Mouse (Mus musculus): ENCODE measurements at regions not wholly inside any gene's neighbourhood (a gene's known extent, or its start where the extent isn't known, plus 50 kb on each side); places are given as distances from the start of the nearest gene placed in this dataset.

GRCm38 (mm10) chr9:83273361-83273975, 127.0 kb upstream of the Hmgn3 start:
- WGBS (ENCODE audit: insufficient replicate concordance), result 67% methylated on average over 9 of the region's 9 CpGs

GRCm38 (mm10) chr9:83265736-83266135, 119.3 kb upstream of the Hmgn3 start:
- Histone ChIP-seq H3K9me3 (replicated peaks) (no peaks in the 10 kb centered on the region), H3K4me1 (replicated peaks) (no peaks in the 10 kb centered on the region), H3K36me3 (replicated peaks) (no peaks in the 10 kb centered on the region), H3K27ac (replicated peaks) (no peak overlapping the region), H3K9ac (no peak overlapping the region), H3K27me3 (no peaks in the 10 kb centered on the region), H3K4me2 (no peak overlapping the region), H3K4me3 (replicated peaks) (no peak overlapping the region)
- WGBS (ENCODE audit: insufficient replicate concordance), result 74% methylated on average over 6 of the region's 6 CpGs
- ATAC-seq (ENCODE audit: insufficient read depth), result no peak

More at GRCm38 (mm10) chr9:83273361-83273975, 127.0 kb upstream of the Hmgn3 start:
- Histone ChIP-seq H3K9me3 (replicated peaks) (no peaks in the 10 kb centered on the region), H3K27ac (replicated peaks) (no peak overlapping the region), H3K27me3 (no peaks in the 10 kb centered on the region), H3K4me1 (replicated peaks) (no peaks in the 10 kb centered on the region), H3K9ac (no peak overlapping the region), H3K4me2 (no peak overlapping the region), H3K36me3 (replicated peaks) (no peaks in the 10 kb centered on the region), H3K4me3 (replicated peaks) (no peak overlapping the region)
- no peak for ATAC-seq (ENCODE audit: insufficient read depth)

GRCm38 (mm10) chr9:83259511-83259910, 113.0 kb upstream of the Hmgn3 start:
- Histone ChIP-seq H3K4me2 (no peak overlapping the region), H3K27ac (replicated peaks) (no peak overlapping the region), H3K36me3 (replicated peaks) (no peaks in the 10 kb centered on the region), H3K9me3 (replicated peaks) (no peaks in the 10 kb centered on the region), H3K4me3 (replicated peaks) (no peak overlapping the region), H3K9ac (no peak overlapping the region), H3K27me3 (no peaks in the 10 kb centered on the region), H3K4me1 (replicated peaks) (no peaks in the 10 kb centered on the region)
- WGBS (ENCODE audit: insufficient replicate concordance), result 52% methylated on average over 5 of the region's 5 CpGs
- no peak for ATAC-seq (ENCODE audit: insufficient read depth)

DNA sequence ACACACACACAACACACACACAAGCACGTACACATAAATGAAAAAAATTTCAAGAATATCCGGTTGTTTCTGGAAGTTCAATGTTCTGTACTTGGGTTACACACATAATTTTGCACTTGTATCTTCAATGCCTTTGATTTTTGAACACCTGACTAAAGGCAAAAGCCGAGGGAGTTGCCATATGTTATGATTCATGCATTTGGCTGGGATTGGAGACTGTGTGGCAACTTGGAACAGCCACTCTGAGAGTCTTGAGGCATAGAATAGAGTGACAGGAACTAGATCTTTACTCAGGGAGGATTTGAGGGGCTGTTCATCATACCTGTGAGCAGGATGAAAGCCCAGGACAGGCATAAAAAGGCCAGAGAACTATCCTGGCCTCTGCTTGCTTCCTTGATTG, 112.5 kb upstream of the Hmgn3 start:
- Histone ChIP-seq H3K27me3 (no peaks in the 10 kb centered on the region), H3K27ac (replicated peaks) (no peak overlapping the region), H3K4me3 (replicated peaks) (no peak overlapping the region), H3K9ac (no peak overlapping the region), H3K4me1 (replicated peaks) (no peaks in the 10 kb centered on the region), H3K9me3 (replicated peaks) (no peaks in the 10 kb centered on the region), H3K4me2 (no peak overlapping the region), H3K36me3 (replicated peaks) (no peaks in the 10 kb centered on the region)
- no peak for ATAC-seq (ENCODE audit: insufficient read depth)
- 58% methylated on average over 3 of the region's 3 CpGs for WGBS (ENCODE audit: insufficient replicate concordance)

DNA sequence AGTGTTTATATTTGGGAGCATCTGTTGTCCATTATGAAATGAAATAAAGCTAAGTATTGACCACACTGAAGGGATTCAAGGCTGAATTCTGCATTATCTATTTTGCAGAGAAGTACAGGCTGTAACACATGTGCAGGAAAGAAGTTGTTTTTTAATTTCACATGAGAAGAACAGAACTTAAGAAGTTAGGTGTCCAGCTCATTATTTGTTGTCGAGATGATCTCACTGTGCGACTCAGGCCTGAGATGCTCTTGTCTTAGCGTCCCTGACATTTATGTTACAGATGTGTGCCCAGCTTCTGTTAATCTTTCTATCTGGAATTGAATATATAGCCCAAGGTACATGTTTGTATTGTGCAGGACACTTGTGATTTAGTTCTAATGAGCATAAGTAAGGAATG, 112.0 kb upstream of the Hmgn3 start:
- no peak overlapping the region for H3K27ac ChIP-seq (replicated peaks)
- H3K27me3 ChIP-seq, result no peaks in the 10 kb centered on the region
- no peaks in the 10 kb centered on the region for H3K36me3 ChIP-seq (replicated peaks)
- no peak overlapping the region for H3K4me3 ChIP-seq (replicated peaks)
- H3K9me3 ChIP-seq (replicated peaks), result no peaks in the 10 kb centered on the region
- no peak overlapping the region for H3K9ac ChIP-seq
- H3K4me2 ChIP-seq, result no peak overlapping the region
- 61% methylated on average over 3 of the region's 3 CpGs for WGBS (ENCODE audit: insufficient replicate concordance)
- no peak for ATAC-seq (ENCODE audit: insufficient read depth)
- no peaks in the 10 kb centered on the region for H3K4me1 ChIP-seq (replicated peaks)

GRCm38 (mm10) chr9:83254356-83254755, 107.9 kb upstream of the Hmgn3 start:
- ATAC-seq (ENCODE audit: insufficient read depth), result peak; percentile 92
- WGBS (ENCODE audit: insufficient replicate concordance), result 69% methylated on average over 6 of the region's 6 CpGs

GRCm38 (mm10) chr9:83253789-83254188, 107.3 kb upstream of the Hmgn3 start:
- H3K27ac ChIP-seq (replicated peaks), result 0 out of 2 replicates have a peak overlapping the region, but pooled peaks have one; percentile 9
- no peaks in the 10 kb centered on the region for H3K9me3 ChIP-seq (replicated peaks)
- ATAC-seq (ENCODE audit: insufficient read depth), result peak; percentile 22; the same call in 1 of the 2 replicates
- H3K4me2 ChIP-seq, result peak overlapping the region; percentile 23
- 76% methylated on average over 11 of the region's 11 CpGs for WGBS (ENCODE audit: insufficient replicate concordance)
- H3K27me3 ChIP-seq, result no peaks in the 10 kb centered on the region
- no peaks in the 10 kb centered on the region for H3K4me1 ChIP-seq (replicated peaks)
- no peaks in the 10 kb centered on the region for H3K36me3 ChIP-seq (replicated peaks)
- H3K9ac ChIP-seq, result no peak overlapping the region
- peak overlapping the region; percentile 35 for H3K4me3 ChIP-seq (replicated peaks)

More at GRCm38 (mm10) chr9:83254356-83254755, 107.9 kb upstream of the Hmgn3 start:
- Histone ChIP-seq H3K27ac (replicated peaks) (no peak overlapping the region), H3K36me3 (replicated peaks) (no peaks in the 10 kb centered on the region), H3K9ac (no peak overlapping the region), H3K27me3 (no peaks in the 10 kb centered on the region), H3K9me3 (replicated peaks) (no peaks in the 10 kb centered on the region), H3K4me1 (replicated peaks) (no peaks in the 10 kb centered on the region), H3K4me2 (no peak overlapping the region), H3K4me3 (replicated peaks) (peak overlapping the region; percentile 35)

DNA sequence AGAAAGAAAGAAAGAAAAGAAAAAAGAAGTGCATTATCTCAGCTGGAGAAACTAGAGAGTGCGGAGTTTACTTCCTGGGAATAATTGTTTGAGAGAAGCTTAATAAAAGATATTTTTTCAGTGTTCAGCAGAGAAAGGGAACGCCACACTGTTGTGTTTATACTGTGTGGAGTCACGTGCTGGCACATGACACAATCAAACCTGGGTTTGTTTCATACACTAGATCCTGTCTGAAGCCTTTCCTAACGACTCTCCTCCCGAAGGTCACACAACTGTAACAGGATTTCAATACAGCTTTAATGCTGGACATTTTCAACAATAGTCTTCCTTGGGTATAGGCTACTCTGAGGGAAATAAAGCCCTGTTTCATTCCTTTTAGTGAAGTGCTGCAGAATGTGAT, 105.3 kb upstream of the Hmgn3 start:
- Histone ChIP-seq H3K9ac (no peak overlapping the region), H3K36me3 (replicated peaks) (no peaks in the 10 kb centered on the region), H3K27ac (replicated peaks) (no peak overlapping the region), H3K4me3 (replicated peaks) (no peak overlapping the region), H3K9me3 (replicated peaks) (no peaks in the 10 kb centered on the region), H3K4me2 (no peak overlapping the region), H3K4me1 (replicated peaks) (no peaks in the 10 kb centered on the region), H3K27me3 (no peaks in the 10 kb centered on the region)
- ATAC-seq (ENCODE audit: insufficient read depth), result no peak
- 58% methylated on average over 5 of the region's 5 CpGs for WGBS (ENCODE audit: insufficient replicate concordance)

DNA sequence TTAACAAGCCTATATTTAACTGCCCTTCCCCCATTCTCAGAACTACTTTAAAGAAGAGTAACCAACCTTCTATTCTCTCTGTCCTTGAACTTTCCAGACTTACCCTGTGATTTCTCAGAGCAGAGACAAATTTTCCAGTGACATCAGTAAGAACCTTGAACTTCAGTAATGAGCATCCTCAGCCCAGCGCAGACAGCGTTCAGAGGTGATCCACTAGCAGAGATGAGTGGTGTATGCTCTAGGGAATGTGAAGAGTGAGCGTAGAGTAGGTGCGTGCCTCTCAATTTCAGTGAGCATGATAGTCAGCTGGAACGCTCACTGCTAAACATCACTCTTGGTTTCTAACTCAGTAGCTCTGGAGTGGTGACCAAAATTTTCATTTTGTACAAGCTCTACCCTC, 103.4 kb upstream of the Hmgn3 start:
- no peak overlapping the region for H3K27ac ChIP-seq (replicated peaks)
- H3K4me1 ChIP-seq (replicated peaks), result no peaks in the 10 kb centered on the region
- no peaks in the 10 kb centered on the region for H3K9me3 ChIP-seq (replicated peaks)
- H3K27me3 ChIP-seq, result no peaks in the 10 kb centered on the region
- WGBS (ENCODE audit: insufficient replicate concordance), result 66% methylated on average over 5 of the region's 5 CpGs
- H3K9ac ChIP-seq, result no peak overlapping the region
- H3K36me3 ChIP-seq (replicated peaks), result no peaks in the 10 kb centered on the region
- H3K4me2 ChIP-seq, result no peak overlapping the region
- ATAC-seq (ENCODE audit: insufficient read depth), result no peak
- H3K4me3 ChIP-seq (replicated peaks), result no peak overlapping the region

DNA sequence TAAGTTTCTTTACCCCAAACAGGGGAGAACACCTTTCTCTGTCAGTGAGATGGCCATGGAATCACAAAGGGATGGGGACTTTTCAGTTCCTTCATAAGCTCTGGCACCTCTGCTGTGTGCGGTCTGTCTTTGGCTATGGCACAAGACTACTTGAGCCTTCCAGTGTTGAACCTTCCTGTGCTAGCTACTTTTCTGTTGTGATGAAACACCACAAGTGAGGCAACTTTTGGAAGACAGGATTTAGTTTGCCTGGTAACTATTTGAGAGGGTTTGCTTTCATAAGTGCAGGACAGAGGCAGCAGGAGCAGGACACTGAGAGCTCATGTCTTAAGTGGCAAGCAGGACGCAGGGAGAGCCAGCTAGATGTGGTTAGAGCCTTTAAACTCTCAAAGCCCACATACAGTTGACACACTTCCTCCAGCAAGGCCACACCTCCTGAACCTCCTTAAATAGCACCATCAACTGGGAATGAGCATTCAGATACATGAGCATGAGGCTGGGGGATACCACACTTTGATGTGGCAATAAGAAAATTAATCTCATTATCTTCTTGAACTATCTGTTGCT, 101.8 kb upstream of the Hmgn3 start:
- no peak overlapping the region for H3K9ac ChIP-seq
- no peak for ATAC-seq (ENCODE audit: insufficient read depth)
- H3K27ac ChIP-seq (replicated peaks), result no peak overlapping the region
- 55% methylated on average over 2 of the region's 2 CpGs for WGBS (ENCODE audit: insufficient replicate concordance)
- H3K4me3 ChIP-seq (replicated peaks), result no peak overlapping the region
- H3K27me3 ChIP-seq, result no peaks in the 10 kb centered on the region
- H3K4me1 ChIP-seq (replicated peaks), result no peaks in the 10 kb centered on the region
- no peaks in the 10 kb centered on the region for H3K9me3 ChIP-seq (replicated peaks)
- H3K36me3 ChIP-seq (replicated peaks), result no peaks in the 10 kb centered on the region
- H3K4me2 ChIP-seq, result no peak overlapping the region

GRCm38 (mm10) chr9:83247066-83247668, 100.7 kb upstream of the Hmgn3 start:
- no peak overlapping the region for H3K4me3 ChIP-seq (replicated peaks)
- H3K4me1 ChIP-seq (replicated peaks), result no peaks in the 10 kb centered on the region
- no peak overlapping the region for H3K27ac ChIP-seq (replicated peaks)
- no peak overlapping the region for H3K9ac ChIP-seq
- no peak overlapping the region for H3K4me2 ChIP-seq
- no peaks in the 10 kb centered on the region for H3K27me3 ChIP-seq
- no peaks in the 10 kb centered on the region for H3K36me3 ChIP-seq (replicated peaks)
- H3K9me3 ChIP-seq (replicated peaks), result no peaks in the 10 kb centered on the region
- ATAC-seq (ENCODE audit: insufficient read depth), result no peak
- 61% methylated on average over 12 of the region's 12 CpGs for WGBS (ENCODE audit: insufficient replicate concordance)
